Mouse (Mus musculus) natural killer cell, adult 2 months (primary cell): ENCODE measurements around the gene Lin7b.
"Not testable (repeated sequence)": the region's sequence is repeated elsewhere in the genome, so short reads cannot be mapped to it uniquely, and the experiment has no call there.

Experiments
- DNase-seq, 2 experiments: peaks; one replicate each; pipeline ENCODE4 v3.0.0; 2022; ENCODE audit warnings: low spot score in 2 of 2

Gene Lin7b

GRCm38 (mm10) chr7:45395578-45396336, 25.4 kb upstream of the Lin7b start, which contains the start of gene Snrnp70:
Gene Snrnp70 (minus strand): TSS chr7:45395742.
- DNase-seq, result peak; percentile 100

- no peak for DNase-seq
Measured at GRCm38 (mm10) chr7:45395129-45395541, 24.8 kb upstream of the Lin7b start.

GRCm38 (mm10) chr7:45386077-45386476, 15.7 kb upstream of the Lin7b start:
- DNase-seq, result no peak

- DNase-seq, result no peak
Measured at GRCm38 (mm10) chr7:45376057-45376456, 5.7 kb upstream of the Lin7b start.

- no peak for DNase-seq
Measured at GRCm38 (mm10) chr7:45374620-45375019, 4.2 kb upstream of the Lin7b start.

- DNase-seq, result no peak
Measured at GRCm38 (mm10) chr7:45372371-45372770, 2.0 kb upstream of the Lin7b start.

GRCm38 (mm10) chr7:45369836-45370474, 428 bp downstream of the Lin7b start:
- DNase-seq, result no peak

GRCm38 (mm10) chr7:45369022-45369745, 1.2 kb downstream of the Lin7b start:
- DNase-seq, result no peak

- DNase-seq, result no peak
Measured at GRCm38 (mm10) chr7:45368178-45368577, 2.2 kb downstream of the Lin7b start.

GRCm38 (mm10) chr7:45367020-45367880, 3.1 kb downstream of the Lin7b start:
- DNase-seq, result peak; percentile 98

GRCm38 (mm10) chr7:45366652-45367019, 3.7 kb downstream of the Lin7b start, which contains the start of gene Ppfia3:
Gene Ppfia3 (minus strand): TSS chr7:45367019.
- no peak for DNase-seq

GRCm38 (mm10) chr7:45365742-45366651, 4.4 kb downstream of the Lin7b start:
- DNase-seq, result no peak

- DNase-seq, result no peak
Measured at GRCm38 (mm10) chr7:45363983-45364382, 6.4 kb downstream of the Lin7b start.

- DNase-seq, result peak; percentile 54 to 67
Measured at GRCm38 (mm10) chr7:45362801-45363200, 7.6 kb downstream of the Lin7b start.

GRCm38 (mm10) chr7:45361243-45361804, 9.1 kb downstream of the Lin7b start:
- DNase-seq, result peak; percentile 79 to 86

- no peak for DNase-seq
Measured at GRCm38 (mm10) chr7:45360404-45361125, 9.8 kb downstream of the Lin7b start.

GRCm38 (mm10) chr7:45359081-45359480, 11.3 kb downstream of the Lin7b start:
- DNase-seq, result not testable (repeated sequence)

GRCm38 (mm10) chr7:45356087-45356486, 14.3 kb downstream of the Lin7b start:
- no peak for DNase-seq

GRCm38 (mm10) chr7:45355318-45356020, 14.9 kb downstream of the Lin7b start:
- no peak for DNase-seq
